Mouse (Mus musculus): Measurements from ENCODE around the gene Klhl26. TPM values are rescaled to one million over a fixed set of nuclear protein-coding genes. Genes with fewer than 3 reads are reported as not detected.

The Klhl26 gene
- polyA plus RNA-seq, 1 experiment from 2014 or later = 29.0 TPM

GRCm38 (mm10) chr8:70463306-70463705, 13.5 kb downstream of the Klhl26 start:
- Histone ChIP-seq H3K4me3 (no peak overlapping the region), H3K9me3 (replicated peaks) (no peaks in the 10 kb centered on the region), H3K27me3 (ENCODE audit: low read depth, poor library complexity, severe bottlenecking) (no peaks in the 10 kb centered on the region), H3K27ac (no peak overlapping the region), H3K36me3 (peaks cover 34% of the 10 kb centered on the region), H3K4me1 (peaks cover 55% of the 10 kb centered on the region)
- 87% methylated on average over 4 of the region's 4 CpGs for WGBS
- DNase-seq (ENCODE audit: low spot score) = no peak

GRCm38 (mm10) chr8:70462516-70462813, 14.3 kb downstream of the Klhl26 start:
- no peaks in the 10 kb centered on the region for H3K27me3 ChIP-seq (ENCODE audit: low read depth, poor library complexity, severe bottlenecking)
- no peak for DNase-seq (ENCODE audit: low spot score)
- peaks cover 34% of the 10 kb centered on the region for H3K36me3 ChIP-seq
- no peak overlapping the region for H3K4me3 ChIP-seq
- H3K9me3 ChIP-seq (replicated peaks) = no peaks in the 10 kb centered on the region
- H3K4me1 ChIP-seq = peaks cover 47% of the 10 kb centered on the region
- H3K27ac ChIP-seq = peak overlapping the region; percentile 39; the same call in 1 of the 2 replicates
- WGBS = 83% methylated on average over 8 of the region's 8 CpGs

- Histone ChIP-seq H3K4me1 (peaks cover 42% of the 10 kb centered on the region), H3K9me3 (replicated peaks) (no peaks in the 10 kb centered on the region), H3K27me3 (ENCODE audit: low read depth, poor library complexity, severe bottlenecking) (no peaks in the 10 kb centered on the region), H3K4me3 (no peak overlapping the region), H3K27ac (peak overlapping the region; percentile 39; the same call in 1 of the 2 replicates), H3K36me3 (peaks cover 34% of the 10 kb centered on the region)
- DNase-seq (ENCODE audit: low spot score) = no peak
- WGBS = 90% methylated on average over 16 of the region's 16 CpGs
Measured at GRCm38 (mm10) chr8:70461765-70462515, 14.8 kb downstream of the Klhl26 start.

GRCm38 (mm10) chr8:70460606-70461005, 16.2 kb downstream of the Klhl26 start:
- H3K4me3 ChIP-seq = no peak overlapping the region
- peaks cover 32% of the 10 kb centered on the region for H3K4me1 ChIP-seq
- no peak overlapping the region for H3K27ac ChIP-seq
- H3K9me3 ChIP-seq (replicated peaks) = no peaks in the 10 kb centered on the region
- peaks cover 23% of the 10 kb centered on the region for H3K36me3 ChIP-seq
- 79% methylated on average over 9 of the region's 9 CpGs for WGBS
- H3K27me3 ChIP-seq (ENCODE audit: low read depth, poor library complexity, severe bottlenecking) = no peaks in the 10 kb centered on the region
- no peak for DNase-seq (ENCODE audit: low spot score)

- Histone ChIP-seq H3K36me3 (peaks cover 23% of the 10 kb centered on the region), H3K27ac (no peak overlapping the region), H3K27me3 (ENCODE audit: low read depth, poor library complexity, severe bottlenecking) (no peaks in the 10 kb centered on the region), H3K9me3 (replicated peaks) (no peaks in the 10 kb centered on the region), H3K4me3 (no peak overlapping the region), H3K4me1 (peaks cover 32% of the 10 kb centered on the region)
- no peak for DNase-seq (ENCODE audit: low spot score)
- WGBS = 90% methylated on average over 5 of the region's 5 CpGs
Measured at GRCm38 (mm10) chr8:70460199-70460598, 16.6 kb downstream of the Klhl26 start.

- Histone ChIP-seq H3K4me1 (peaks cover 32% of the 10 kb centered on the region), H3K36me3 (peaks cover 23% of the 10 kb centered on the region), H3K4me3 (no peak overlapping the region), H3K9me3 (replicated peaks) (no peaks in the 10 kb centered on the region), H3K27ac (no peak overlapping the region), H3K27me3 (ENCODE audit: low read depth, poor library complexity, severe bottlenecking) (no peaks in the 10 kb centered on the region)
- no peak for DNase-seq (ENCODE audit: low spot score)
- WGBS = 91% methylated on average over 2 of the region's 2 CpGs
Measured at GRCm38 (mm10) chr8:70459636-70460035, 17.1 kb downstream of the Klhl26 start.

- Histone ChIP-seq H3K27me3 (ENCODE audit: low read depth, poor library complexity, severe bottlenecking) (peaks cover 9% of the 10 kb centered on the region; the same call in 1 of the 2 replicates), H3K9me3 (replicated peaks) (no peaks in the 10 kb centered on the region), H3K27ac (no peak overlapping the region), H3K4me1 (peaks cover 29% of the 10 kb centered on the region), H3K4me3 (no peak overlapping the region), H3K36me3 (peaks cover 23% of the 10 kb centered on the region)
- no peak for DNase-seq (ENCODE audit: low spot score)
- WGBS = 84% methylated on average over 3 of the region's 3 CpGs
Measured at GRCm38 (mm10) chr8:70458462-70458861, 18.3 kb downstream of the Klhl26 start.

- H3K9me3 ChIP-seq (replicated peaks) = no peaks in the 10 kb centered on the region
- H3K27ac ChIP-seq = no peak overlapping the region
- no peak for DNase-seq (ENCODE audit: low spot score)
- H3K4me3 ChIP-seq = no peak overlapping the region
- peaks cover 15% of the 10 kb centered on the region for H3K27me3 ChIP-seq (ENCODE audit: low read depth, poor library complexity, severe bottlenecking)
- H3K4me1 ChIP-seq = peaks cover 32% of the 10 kb centered on the region
- 90% methylated on average over 6 of the region's 6 CpGs for WGBS
- peaks cover 21% of the 10 kb centered on the region for H3K36me3 ChIP-seq
Measured at GRCm38 (mm10) chr8:70457882-70458281, 18.9 kb downstream of the Klhl26 start.

- Histone ChIP-seq H3K36me3 (peaks cover 26% of the 10 kb centered on the region), H3K9me3 (replicated peaks) (no peaks in the 10 kb centered on the region), H3K4me1 (peaks cover 32% of the 10 kb centered on the region), H3K27ac (no peak overlapping the region), H3K4me3 (no peak overlapping the region), H3K27me3 (ENCODE audit: low read depth, poor library complexity, severe bottlenecking) (peaks cover 24% of the 10 kb centered on the region)
- DNase-seq (ENCODE audit: low spot score) = no peak
- WGBS = 100% methylated on average over 1 of the region's 1 CpGs
Measured at GRCm38 (mm10) chr8:70456996-70457395, 19.8 kb downstream of the Klhl26 start.

- peaks cover 54% of the 10 kb centered on the region for H3K4me1 ChIP-seq
- H3K27me3 ChIP-seq (ENCODE audit: low read depth, poor library complexity, severe bottlenecking) = peaks cover 35% of the 10 kb centered on the region
- no peaks in the 10 kb centered on the region for H3K9me3 ChIP-seq (replicated peaks)
- H3K27ac ChIP-seq = peak overlapping the region; percentile 37; the same call in 1 of the 2 replicates
- no peak overlapping the region for H3K4me3 ChIP-seq
- peaks cover 36% of the 10 kb centered on the region for H3K36me3 ChIP-seq
- DNase-seq (ENCODE audit: low spot score) = no peak
- 90% methylated on average over 5 of the region's 5 CpGs for WGBS
Measured at GRCm38 (mm10) chr8:70453852-70454251, 22.9 kb downstream of the Klhl26 start.

- DNase-seq (ENCODE audit: low spot score) = no peak
- peaks cover 35% of the 10 kb centered on the region for H3K27me3 ChIP-seq (ENCODE audit: low read depth, poor library complexity, severe bottlenecking)
- H3K4me1 ChIP-seq = peaks cover 68% of the 10 kb centered on the region
- WGBS = 59% methylated on average over 51 of the region's 52 CpGs
- peak overlapping the region; percentile 3 for H3K27ac ChIP-seq
- 0 out of 2 replicates have a peak overlapping the region, but pooled peaks have one; percentile 4 for H3K4me3 ChIP-seq
- peaks cover 36% of the 10 kb centered on the region for H3K36me3 ChIP-seq
- no peaks in the 10 kb centered on the region for H3K9me3 ChIP-seq (replicated peaks)
Measured at GRCm38 (mm10) chr8:70452196-70452966, 24.4 kb downstream of the Klhl26 start.

- WGBS = 73% methylated on average over 19 of the region's 19 CpGs
Measured at GRCm38 (mm10) chr8:70447639-70448420, 28.9 kb downstream of the Klhl26 start.

More at GRCm38 (mm10) chr8:70447639-70448420, 28.9 kb downstream of the Klhl26 start:
- Histone ChIP-seq H3K9me3 (replicated peaks) (no peaks in the 10 kb centered on the region), H3K4me3 (no peak overlapping the region), H3K36me3 (peaks cover 34% of the 10 kb centered on the region), H3K27ac (peak overlapping the region; percentile 64), H3K27me3 (ENCODE audit: low read depth, poor library complexity, severe bottlenecking) (peaks cover 20% of the 10 kb centered on the region), H3K4me1 (peaks cover 53% of the 10 kb centered on the region)
- no peak for DNase-seq (ENCODE audit: low spot score)
